Mouse (Mus musculus): Measurements from ENCODE around the gene Myog. TPM values are rescaled to one million over a fixed set of nuclear protein-coding genes. Genes with fewer than 3 reads are reported as not detected.
A peak's percentile ranks its signal among the peaks of the same experiment; 100 is the strongest.

Myog gene
- polyA plus RNA-seq, 2 experiments, result 149 to 165 TPM

- Histone ChIP-seq H3K4me3 (replicated peaks; ENCODE audit: low read length) (no peak overlapping the region), H3K27ac (replicated peaks; ENCODE audit: low read depth, low read length) (0 out of 2 replicates have a peak overlapping the region, but pooled peaks have one; percentile 14), H3K27me3 (ENCODE audit: control insufficient read depth, insufficient read depth, low read length) (no peaks in the 10 kb centered on the region), H3K4me2 (replicated peaks; ENCODE audit: low read depth, low read length, severe bottlenecking) (no peak overlapping the region), H3K4me1 (ENCODE audit: control insufficient read depth, insufficient read depth, low read length) (peaks cover 9% of the 10 kb centered on the region), H3K9ac (ENCODE audit: low read depth, low read length, severe bottlenecking) (no peak overlapping the region), H3K36me3 (ENCODE audit: control insufficient read depth, insufficient read depth, low read length) (peaks cover 13% of the 10 kb centered on the region), H3K9me3 (ENCODE audit: control insufficient read depth, low read length) (no peaks in the 10 kb centered on the region)
- DNase-seq (ENCODE audit: low spot score), result peak; percentile 63
- 33% methylated on average over 14 of the region's 14 CpGs for WGBS
- ATAC-seq (ENCODE audit: low FRiP score, low read depth), result peak; percentile 87
- TF ChIP-seq POLR2A (IDR thresholded peaks at IDR 0.05; ENCODE audit: borderline replicate concordance, extremely low read depth, insufficient read depth, insufficient read length), result no peak
Measured at GRCm38 (mm10) chr1:134320691-134321301, 31.0 kb downstream of the Myog start.

DNA sequence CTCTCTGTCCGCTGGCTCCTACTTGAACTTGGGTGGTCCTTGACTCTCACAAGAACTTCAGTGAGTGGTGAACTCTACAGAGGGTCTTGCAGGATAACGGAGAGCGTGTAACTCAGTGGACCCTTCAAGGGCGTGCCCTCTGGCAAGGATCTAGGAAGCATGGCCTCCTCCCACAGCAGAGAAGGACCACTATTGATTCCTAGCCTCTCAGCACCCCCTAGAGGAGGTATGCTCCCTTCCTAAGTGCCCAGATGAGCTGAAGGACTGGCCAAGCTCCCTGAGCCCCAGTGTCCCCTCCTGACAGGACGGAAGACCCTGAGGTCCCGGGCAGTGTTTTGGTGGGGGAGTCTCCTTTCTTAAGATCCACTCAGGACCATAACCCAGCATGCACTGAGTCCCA lies 32.8 kb downstream of the Myog start:
- Histone ChIP-seq H3K36me3 (ENCODE audit: control insufficient read depth, insufficient read depth, low read length) (peaks cover 6% of the 10 kb centered on the region), H3K4me3 (replicated peaks; ENCODE audit: low read length) (no peak overlapping the region), H3K27ac (replicated peaks; ENCODE audit: low read depth, low read length) (no peak overlapping the region), H3K4me1 (ENCODE audit: control insufficient read depth, insufficient read depth, low read length) (peaks cover 9% of the 10 kb centered on the region), H3K9me3 (ENCODE audit: control insufficient read depth, low read length) (no peaks in the 10 kb centered on the region), H3K27me3 (ENCODE audit: control insufficient read depth, insufficient read depth, low read length) (no peaks in the 10 kb centered on the region), H3K9ac (ENCODE audit: low read depth, low read length, severe bottlenecking) (no peak overlapping the region), H3K4me2 (replicated peaks; ENCODE audit: low read depth, low read length, severe bottlenecking) (no peak overlapping the region)
- 88% methylated on average over 6 of the region's 6 CpGs for WGBS
- ATAC-seq (ENCODE audit: low FRiP score, low read depth) (no peak), DNase-seq (ENCODE audit: low spot score) (no peak)
- TF ChIP-seq POLR2A (IDR thresholded peaks at IDR 0.05; ENCODE audit: borderline replicate concordance, extremely low read depth, insufficient read depth, insufficient read length), result no peak

DNA sequence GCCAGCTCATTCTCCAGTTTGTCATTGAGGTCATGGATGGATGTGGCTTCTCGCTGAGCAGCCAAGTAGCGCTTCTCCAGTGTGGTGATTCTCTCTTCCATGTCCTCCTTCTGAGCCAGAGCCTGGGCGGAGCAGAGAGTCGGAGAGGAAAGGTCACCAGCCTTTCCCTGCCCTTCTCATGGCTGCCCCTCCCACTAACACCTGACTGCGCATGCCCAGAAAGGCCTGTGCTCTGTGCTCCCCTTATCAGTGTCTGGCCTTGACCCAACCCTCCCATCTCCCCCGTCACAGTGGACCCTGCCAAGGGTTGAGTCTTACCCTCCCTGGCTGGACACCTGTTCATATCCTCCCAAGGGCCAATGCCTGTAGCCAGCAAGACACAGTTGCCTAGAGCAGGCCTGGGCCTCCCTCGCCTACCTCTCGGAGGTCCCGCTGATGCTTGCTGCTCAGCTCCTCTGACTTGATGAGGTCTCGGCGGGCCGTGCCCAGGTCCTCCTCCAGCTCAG lies 37.1 kb downstream of the Myog start:
- DNase-seq (ENCODE audit: low spot score), result no peak
- Histone ChIP-seq H3K4me2 (replicated peaks; ENCODE audit: low read depth, low read length, severe bottlenecking) (no peak overlapping the region), H3K27me3 (ENCODE audit: control insufficient read depth, insufficient read depth, low read length) (no peaks in the 10 kb centered on the region), H3K36me3 (ENCODE audit: control insufficient read depth, insufficient read depth, low read length) (peaks cover 6% of the 10 kb centered on the region), H3K4me3 (replicated peaks; ENCODE audit: low read length) (no peak overlapping the region), H3K27ac (replicated peaks; ENCODE audit: low read depth, low read length) (no peak overlapping the region), H3K9ac (ENCODE audit: low read depth, low read length, severe bottlenecking) (no peak overlapping the region), H3K4me1 (ENCODE audit: control insufficient read depth, insufficient read depth, low read length) (no peaks in the 10 kb centered on the region), H3K9me3 (ENCODE audit: control insufficient read depth, low read length) (no peaks in the 10 kb centered on the region)
- WGBS, result 91% methylated on average over 12 of the region's 12 CpGs
- no peak for TF ChIP-seq POLR2A (IDR thresholded peaks at IDR 0.05; ENCODE audit: borderline replicate concordance, extremely low read depth, insufficient read depth, insufficient read length)
- no peak for ATAC-seq (ENCODE audit: low FRiP score, low read depth)

DNA sequence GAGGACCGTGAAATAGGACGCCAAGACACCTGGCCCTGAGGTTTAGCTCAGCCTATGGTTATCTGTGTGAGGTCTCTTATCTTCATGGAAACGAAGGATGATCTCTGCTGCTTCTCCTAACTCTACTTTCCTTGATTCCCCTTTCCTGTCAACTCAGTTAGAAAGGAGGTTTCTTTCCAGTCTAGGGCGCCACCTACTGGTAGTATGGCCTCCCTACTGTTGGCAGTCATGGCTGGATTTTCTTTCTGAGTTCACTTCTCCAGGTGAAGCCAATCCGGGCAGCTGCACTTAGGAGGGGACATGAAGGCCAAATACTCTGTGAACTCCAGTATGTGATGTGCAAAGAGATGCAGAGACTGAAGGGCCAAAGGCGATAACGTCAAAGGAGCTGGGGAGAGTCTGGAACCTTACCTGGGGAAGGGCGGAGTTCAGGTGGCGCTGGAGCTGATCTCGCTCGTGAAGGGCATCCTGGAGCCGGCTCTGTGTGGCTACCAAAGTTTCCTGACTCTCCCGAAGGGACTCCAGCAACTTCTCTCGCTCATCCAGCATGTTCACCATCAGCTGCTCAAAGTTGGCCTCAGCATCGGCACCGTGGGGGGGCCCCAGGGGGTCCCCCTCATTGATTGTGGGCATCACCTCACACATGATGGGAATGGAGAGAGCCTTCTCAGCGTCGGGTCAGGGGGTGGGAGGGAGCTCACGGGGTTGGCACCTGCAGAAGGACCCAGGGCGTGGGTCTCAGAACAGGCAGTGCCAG lies 42.3 kb downstream of the Myog start:
- Histone ChIP-seq H3K4me3 (replicated peaks; ENCODE audit: low read length) (no peak overlapping the region), H3K4me2 (replicated peaks; ENCODE audit: low read depth, low read length, severe bottlenecking) (0 out of 2 replicates have a peak overlapping the region, but pooled peaks have one; percentile 15), H3K4me1 (ENCODE audit: control insufficient read depth, insufficient read depth, low read length) (peaks cover 13% of the 10 kb centered on the region), H3K27me3 (ENCODE audit: control insufficient read depth, insufficient read depth, low read length) (no peaks in the 10 kb centered on the region), H3K9me3 (ENCODE audit: control insufficient read depth, low read length) (no peaks in the 10 kb centered on the region), H3K36me3 (ENCODE audit: control insufficient read depth, insufficient read depth, low read length) (no peaks in the 10 kb centered on the region; the same call in 1 of the 2 replicates), H3K9ac (ENCODE audit: low read depth, low read length, severe bottlenecking) (no peak overlapping the region), H3K27ac (replicated peaks; ENCODE audit: low read depth, low read length) (no peak overlapping the region)
- no peak for ATAC-seq (ENCODE audit: low FRiP score, low read depth)
- peak; percentile 89 for DNase-seq (ENCODE audit: low spot score)
- no peak for TF ChIP-seq POLR2A (IDR thresholded peaks at IDR 0.05; ENCODE audit: borderline replicate concordance, extremely low read depth, insufficient read depth, insufficient read length)
- 57% methylated on average over 20 of the region's 20 CpGs for WGBS

DNA sequence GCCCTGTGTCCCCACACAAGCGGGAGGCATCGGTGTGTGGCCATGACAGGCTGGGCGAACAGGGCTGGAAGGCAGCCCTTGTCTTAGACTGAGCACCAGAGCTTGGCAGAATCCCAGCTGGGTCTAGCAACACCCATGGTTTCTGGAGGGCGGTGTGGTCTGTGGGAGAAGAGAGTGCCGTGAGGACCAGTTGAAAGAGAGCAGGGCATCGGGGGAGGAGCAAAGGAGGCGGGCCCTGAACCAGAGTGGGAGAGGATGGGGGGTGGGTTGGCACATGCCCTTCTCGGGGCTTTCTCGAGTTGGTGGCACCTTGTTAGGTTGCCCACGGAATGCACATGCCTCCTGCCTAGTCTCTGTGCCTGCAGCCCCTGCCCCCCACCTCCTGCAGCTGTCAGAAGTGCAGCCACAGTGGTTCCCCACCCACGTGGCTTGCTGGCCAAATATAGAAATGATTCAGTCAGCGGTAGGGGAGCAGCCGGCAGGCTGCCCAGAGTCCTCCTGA lies 43.0 kb downstream of the Myog start, which contains the start of gene Ppfia4:
Gene Ppfia4 (minus strand): TSS at position 159 of the 502 bp plus-strand sequence.
- H3K27me3 ChIP-seq (ENCODE audit: control insufficient read depth, insufficient read depth, low read length), result no peaks in the 10 kb centered on the region
- H3K9me3 ChIP-seq (ENCODE audit: control insufficient read depth, low read length), result no peaks in the 10 kb centered on the region
- H3K4me1 ChIP-seq (ENCODE audit: control insufficient read depth, insufficient read depth, low read length), result peaks cover 16% of the 10 kb centered on the region
- H3K4me3 ChIP-seq (replicated peaks; ENCODE audit: low read length), result no peak within 1 kb of the TSS
- no peaks in the 10 kb centered on the region; the same call in 1 of the 2 replicates for H3K36me3 ChIP-seq (ENCODE audit: control insufficient read depth, insufficient read depth, low read length)
- ATAC-seq (ENCODE audit: low FRiP score, low read depth), result peak; percentile 64
- 48% methylated on average over 13 of the region's 13 CpGs for WGBS
- no peak within 1 kb of the TSS for H3K27ac ChIP-seq (replicated peaks; ENCODE audit: low read depth, low read length)
- no peak for TF ChIP-seq POLR2A (IDR thresholded peaks at IDR 0.05; ENCODE audit: borderline replicate concordance, extremely low read depth, insufficient read depth, insufficient read length)
- no peak within 1 kb of the TSS for H3K9ac ChIP-seq (ENCODE audit: low read depth, low read length, severe bottlenecking)
- 0 out of 2 replicates have a peak within 1 kb of the TSS, but pooled peaks have one; percentile 15 for H3K4me2 ChIP-seq (replicated peaks; ENCODE audit: low read depth, low read length, severe bottlenecking)
- DNase-seq (ENCODE audit: low spot score), result peak; percentile 61

Data from limb, embryonic 14.5 days (tissue).